21 mouse cellular contexts compared by ENCODE assay signal in genomic region chr10:82892442-82893055, GRCm38 (mm10). TPM values are rescaled to one million over a fixed set of nuclear protein-coding genes. Genes with fewer than 3 reads are reported as not detected.
DNase-seq lines count a peak whose midpoint lies in the region; ATAC-seq lines count a peak whose summit lies in the region.
"Had no signal": no experiment of that assay in that cellular context is flagged by ENCODE, and none has a peak within 500 bp of the region (broad histone marks: within the 10 kb centered on the region; RNA-seq: fewer than 3 reads in every experiment).

No protein-coding gene starts in this region.

- peaks cover 70% of the 10 kb centered on the region for H3K36me3 ChIP-seq in kidney, embryonic 16.5 days (ENCODE audit: insufficient read depth, low read length)

- H3K4me3 ChIP-seq in kidney, embryonic 16.5 days (ENCODE audit: low read length) = no peak overlapping the region
- H3K4me3 ChIP-seq: embryonic facial prominence, embryonic 12.5 days; heart, embryonic 13.5 days; left cerebral cortex, adult 2 months had no signal

- no peaks in the 10 kb centered on the region for H3K27me3 ChIP-seq in kidney, embryonic 16.5 days (ENCODE audit: insufficient read depth, low read length)
- H3K27me3 ChIP-seq: embryonic facial prominence, embryonic 12.5 days; heart, embryonic 13.5 days had no signal

- no peak overlapping the region for H3K4me2 ChIP-seq in kidney, embryonic 16.5 days (replicated peaks; ENCODE audit: low read depth, low read length)
- H3K4me2 ChIP-seq: embryonic facial prominence, embryonic 12.5 days; heart, embryonic 13.5 days; liver, embryonic 11.5 days had no signal

- ATAC-seq in kidney, embryonic 16.5 days (ENCODE audit: low FRiP score, low TSS enrichment) = no peak
- peak; percentile 44 for ATAC-seq in CD4-positive, CD25-positive, alpha-beta regulatory T cell, adult 4 months
- peak; percentile 32 for ATAC-seq in inflammation-experienced regulatory T-cells, adult 6 months
- ATAC-seq: forebrain, embryonic 14.5 days had no signal

- WGBS in kidney, embryonic 16.5 days = 87% methylated on average over 9 of the region's 9 CpGs

- no peak overlapping the region for H3K9ac ChIP-seq in kidney, embryonic 16.5 days (replicated peaks; ENCODE audit: low read length)
- H3K9ac ChIP-seq: embryonic facial prominence, embryonic 12.5 days; heart, embryonic 13.5 days had no signal

- H3K27ac ChIP-seq in kidney, embryonic 16.5 days (ENCODE audit: low read length) = peak overlapping the region; percentile 56; the same call in 1 of the 2 replicates
- H3K27ac ChIP-seq: embryonic facial prominence, embryonic 12.5 days; left cerebral cortex, adult 2 months had no signal

- no peaks in the 10 kb centered on the region for H3K9me3 ChIP-seq in kidney, embryonic 16.5 days (ENCODE audit: low read length)
- H3K9me3 ChIP-seq: embryonic facial prominence, embryonic 12.5 days; heart, embryonic 13.5 days had no signal

- DNase-seq in kidney, postnatal 14 days = no peak
- DNase-seq in CD4-positive helper T cell, adult 2 months (ENCODE audit: low read depth, low spot score) = peak; percentile 35
- DNase-seq in cerebellum, adult 9-11 months = no peak
- DNase-seq in lung, postnatal 25 days (ENCODE audit: low spot score) = no peak
- no peak for DNase-seq in cerebellum, adult 8-10 months
- DNase-seq: adrenal gland, postnatal 36 days; cerebellum, adult 2 months; heart, adult 11 months; kidney, adult 8-10 months; kidney, postnatal 36 days; layer of hippocampus, adult 9-11 months; lung, adult 18-20 months; lung, postnatal 14 days had no signal

- peaks cover 30% of the 10 kb centered on the region for H3K4me1 ChIP-seq in kidney, embryonic 16.5 days (ENCODE audit: insufficient read depth, low read length)

RNA-seq across cellular contexts. Expression of gene Eid3, which starts 26.1 kb away (rescaled TPM):
- polyA plus RNA-seq in kidney, embryonic 16.5 days (2015; fragmentation: Nextera tagmentation; extraction: Ambion mirVana) = 0.16 and 0.40 TPM in 2 replicates
- polyA plus RNA-seq in CD4-positive, CD25-positive, alpha-beta regulatory T cell, adult 4 months (2017; shearing (Covaris generic)) = under 1 TPM; 0.58 to 0.98 TPM
- polyA plus RNA-seq in inflammation-experienced regulatory T-cells, adult 6 months (2017; shearing (Covaris generic)) = under 1 TPM; 0.35 to 0.91 (median 0.64) TPM

RNA-seq across cellular contexts. Expression of gene Txnrd1, which starts 58.8 kb away (rescaled TPM):
- 112 and 113 TPM in 2 replicates for polyA plus RNA-seq in kidney, embryonic 16.5 days (2015; fragmentation: Nextera tagmentation; extraction: Ambion mirVana)
- 10 to 100 TPM; 17.5 to 20.6 TPM for polyA plus RNA-seq in CD4-positive, CD25-positive, alpha-beta regulatory T cell, adult 4 months (2017; shearing (Covaris generic))
- polyA plus RNA-seq in inflammation-experienced regulatory T-cells, adult 6 months (2017; shearing (Covaris generic)) = 10 to 100 TPM; 17.4 to 35.2 (median 18.9) TPM
